Mouse (Mus musculus): ENCODE measurements at regions not wholly inside any gene's neighbourhood (a gene's known extent, or its start where the extent isn't known, plus 50 kb on each side); places are given as distances from the start of the nearest gene placed in this dataset.

GRCm38 (mm10) chr13:117112424-117112823, 87.1 kb upstream of the Parp8 start:
- H3K9me3 ChIP-seq (ENCODE audit: control insufficient read depth, low read length) = no peaks in the 10 kb centered on the region
- WGBS = 86% methylated on average over 1 of the region's 1 CpGs

GRCm38 (mm10) chr13:117105151-117105660, 79.9 kb upstream of the Parp8 start:
- Histone ChIP-seq H3K4me2 (ENCODE audit: low read length) (no peak overlapping the region), H3K36me3 (ENCODE audit: control insufficient read depth, insufficient read depth, low read length) (no peaks in the 10 kb centered on the region), H3K9ac (ENCODE audit: low read depth, low read length) (no peak overlapping the region), H3K27ac (ENCODE audit: low read depth, low read length) (no peak overlapping the region), H3K4me3 (ENCODE audit: low read length) (no peak overlapping the region), H3K4me1 (ENCODE audit: control insufficient read depth, insufficient read depth, low read depth, low read length) (no peaks in the 10 kb centered on the region), H3K9me3 (ENCODE audit: control insufficient read depth, low read length) (no peaks in the 10 kb centered on the region), H3K27me3 (replicated peaks; ENCODE audit: control insufficient read depth, insufficient read depth, low read length) (no peaks in the 10 kb centered on the region)
- 47% methylated on average over 1 of the region's 1 CpGs for WGBS
- no peak for ATAC-seq

More at GRCm38 (mm10) chr13:117112424-117112823, 87.1 kb upstream of the Parp8 start:
- H3K36me3 ChIP-seq (ENCODE audit: control insufficient read depth, insufficient read depth, low read length) = no peaks in the 10 kb centered on the region
- H3K27me3 ChIP-seq (replicated peaks; ENCODE audit: control insufficient read depth, insufficient read depth, low read length) = no peaks in the 10 kb centered on the region
- H3K4me1 ChIP-seq (ENCODE audit: control insufficient read depth, insufficient read depth, low read depth, low read length) = no peaks in the 10 kb centered on the region
- no peak for ATAC-seq
- no peak overlapping the region for H3K4me2 ChIP-seq (ENCODE audit: low read length)
- no peak overlapping the region for H3K4me3 ChIP-seq (ENCODE audit: low read length)
- no peak overlapping the region for H3K9ac ChIP-seq (ENCODE audit: low read depth, low read length)
- H3K27ac ChIP-seq (ENCODE audit: low read depth, low read length) = no peak overlapping the region

DNA sequence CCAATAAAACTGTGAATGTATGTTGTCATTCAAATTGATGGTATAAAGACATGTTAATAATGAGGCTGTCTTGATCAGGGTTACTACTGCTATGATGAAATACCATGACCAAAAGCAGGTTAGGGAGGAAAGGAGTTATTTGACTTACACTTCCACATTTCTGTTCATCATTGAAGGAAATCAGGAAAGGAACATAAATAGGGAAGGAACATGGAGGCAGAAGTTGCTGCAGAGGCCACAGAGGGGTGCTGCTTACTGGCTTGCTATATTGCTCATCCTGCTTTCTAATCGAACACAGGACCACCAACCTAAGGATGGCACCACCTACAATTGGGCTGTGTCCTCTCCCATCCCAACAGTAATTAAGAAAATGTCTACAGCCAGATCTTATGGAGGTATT, 69.4 kb upstream of the Parp8 start:
- Histone ChIP-seq H3K4me2 (ENCODE audit: low read length) (no peak overlapping the region), H3K4me3 (ENCODE audit: low read length) (no peak overlapping the region), H3K27ac (ENCODE audit: low read depth, low read length) (no peak overlapping the region), H3K4me1 (ENCODE audit: control insufficient read depth, insufficient read depth, low read depth, low read length) (no peaks in the 10 kb centered on the region), H3K9ac (ENCODE audit: low read depth, low read length) (no peak overlapping the region), H3K27me3 (replicated peaks; ENCODE audit: control insufficient read depth, insufficient read depth, low read length) (no peaks in the 10 kb centered on the region), H3K9me3 (ENCODE audit: control insufficient read depth, low read length) (no peaks in the 10 kb centered on the region), H3K36me3 (ENCODE audit: control insufficient read depth, insufficient read depth, low read length) (no peaks in the 10 kb centered on the region)
- no peak for ATAC-seq
- WGBS = 93% methylated on average over 1 of the region's 1 CpGs

DNA sequence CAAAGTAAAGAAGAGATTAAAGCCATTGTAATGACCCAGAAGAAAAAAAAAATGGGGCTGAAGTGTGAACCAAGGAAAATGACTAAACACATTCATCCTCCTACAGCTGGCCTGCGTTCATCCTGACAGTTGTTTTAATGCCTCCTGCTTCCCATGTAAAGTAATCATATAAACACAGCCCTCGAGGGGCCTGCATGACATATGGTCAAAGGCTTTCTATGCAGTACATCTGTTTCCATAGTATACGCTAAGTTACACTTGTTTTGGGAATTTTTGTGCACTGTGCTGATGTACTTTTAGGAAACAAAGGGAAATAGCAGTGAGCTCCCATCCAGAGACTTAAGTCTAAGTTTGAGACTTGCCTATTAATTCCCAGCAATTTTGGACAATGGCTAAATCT, 63.3 kb upstream of the Parp8 start:
- Histone ChIP-seq H3K27ac (ENCODE audit: low read depth, low read length) (no peak overlapping the region), H3K9ac (ENCODE audit: low read depth, low read length) (no peak overlapping the region), H3K27me3 (replicated peaks; ENCODE audit: control insufficient read depth, insufficient read depth, low read length) (no peaks in the 10 kb centered on the region), H3K36me3 (ENCODE audit: control insufficient read depth, insufficient read depth, low read length) (no peaks in the 10 kb centered on the region), H3K4me2 (ENCODE audit: low read length) (no peak overlapping the region), H3K4me3 (ENCODE audit: low read length) (no peak overlapping the region), H3K4me1 (ENCODE audit: control insufficient read depth, insufficient read depth, low read depth, low read length) (no peaks in the 10 kb centered on the region), H3K9me3 (ENCODE audit: control insufficient read depth, low read length) (no peaks in the 10 kb centered on the region)
- WGBS = 58% methylated on average over 3 of the region's 3 CpGs
- ATAC-seq = no peak

GRCm38 (mm10) chr13:117082758-117083157, 57.4 kb upstream of the Parp8 start:
- 91% methylated on average over 4 of the region's 4 CpGs for WGBS
- ATAC-seq = no peak
- Histone ChIP-seq H3K9ac (ENCODE audit: low read depth, low read length) (no peak overlapping the region), H3K4me2 (ENCODE audit: low read length) (no peak overlapping the region), H3K27ac (ENCODE audit: low read depth, low read length) (no peak overlapping the region), H3K36me3 (ENCODE audit: control insufficient read depth, insufficient read depth, low read length) (no peaks in the 10 kb centered on the region), H3K27me3 (replicated peaks; ENCODE audit: control insufficient read depth, insufficient read depth, low read length) (no peaks in the 10 kb centered on the region), H3K9me3 (ENCODE audit: control insufficient read depth, low read length) (no peaks in the 10 kb centered on the region), H3K4me1 (ENCODE audit: control insufficient read depth, insufficient read depth, low read depth, low read length) (no peaks in the 10 kb centered on the region), H3K4me3 (ENCODE audit: low read length) (no peak overlapping the region)

DNA sequence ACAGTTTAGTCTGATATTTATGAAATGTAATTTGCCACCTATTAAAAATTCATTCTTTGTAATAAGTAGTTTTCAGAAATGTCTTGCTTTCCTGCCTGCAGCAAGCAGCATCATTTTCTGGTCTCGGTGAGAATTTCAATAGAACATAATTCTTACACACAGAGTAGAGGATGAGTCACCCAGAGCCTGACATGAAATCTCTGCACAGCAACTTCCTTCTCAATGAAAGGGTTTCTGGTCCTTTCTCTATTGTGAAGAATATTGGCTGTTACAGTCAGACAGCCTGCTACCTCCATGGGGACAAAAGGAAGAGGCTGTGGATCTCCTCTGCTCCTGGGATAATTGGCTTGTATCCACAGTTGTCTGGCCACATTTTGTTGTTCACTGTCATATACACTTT, 54.0 kb upstream of the Parp8 start:
- Histone ChIP-seq H3K36me3 (ENCODE audit: control insufficient read depth, insufficient read depth, low read length) (no peaks in the 10 kb centered on the region), H3K4me1 (ENCODE audit: control insufficient read depth, insufficient read depth, low read depth, low read length) (no peaks in the 10 kb centered on the region), H3K27me3 (replicated peaks; ENCODE audit: control insufficient read depth, insufficient read depth, low read length) (no peaks in the 10 kb centered on the region), H3K4me3 (ENCODE audit: low read length) (no peak overlapping the region), H3K4me2 (ENCODE audit: low read length) (no peak overlapping the region), H3K9ac (ENCODE audit: low read depth, low read length) (no peak overlapping the region), H3K27ac (ENCODE audit: low read depth, low read length) (no peak overlapping the region), H3K9me3 (ENCODE audit: control insufficient read depth, low read length) (no peaks in the 10 kb centered on the region)
- WGBS = 85% methylated on average over 1 of the region's 1 CpGs
- no peak for ATAC-seq
